Comparison of ENCODE assay signal across 23 mouse cellular contexts in the genomic region with DNA sequence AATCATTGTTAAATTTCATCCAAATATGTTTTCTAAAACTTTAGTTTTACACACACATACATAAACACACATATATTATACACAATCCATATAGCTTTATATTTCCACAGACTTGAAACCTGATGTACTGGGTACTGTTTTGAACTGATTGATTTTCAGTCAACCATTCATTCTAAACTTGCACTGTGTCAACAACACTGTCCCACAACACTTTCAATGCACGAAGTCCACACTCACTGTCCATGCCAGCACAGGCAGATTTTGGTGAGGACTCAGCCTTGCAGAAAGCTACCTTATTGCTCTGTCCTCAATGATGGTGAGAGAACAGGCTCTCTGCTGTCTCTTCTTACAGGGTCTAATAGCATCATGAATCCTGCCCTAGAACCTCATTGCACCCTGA.
"Had no signal": no experiment of that assay in that cellular context is flagged by ENCODE, and none has a peak within 500 bp of the region (broad histone marks: within the 10 kb centered on the region; RNA-seq: fewer than 3 reads in every experiment).

No protein-coding gene starts in this region.

- ATAC-seq: hindbrain, postnatal 0 days; intestine, embryonic 16.5 days had no signal

- H3K27me3 ChIP-seq: heart, embryonic 13.5 days; heart, embryonic 15.5 days; hindbrain, embryonic 13.5 days; hindbrain, embryonic 15.5 days; kidney, embryonic 15.5 days; limb, embryonic 12.5 days had no signal

- H3K9me3 ChIP-seq: heart, embryonic 13.5 days; heart, embryonic 15.5 days; hindbrain, embryonic 13.5 days; hindbrain, embryonic 15.5 days; kidney, embryonic 15.5 days; limb, embryonic 10.5 days; limb, embryonic 12.5 days had no signal

- DNase-seq: gastrocnemius, postnatal 14 days; gastrocnemius, postnatal 36 days; heart, adult 2 months; heart, postnatal 14 days; heart, postnatal 36 days; kidney, adult 11 months; kidney, adult 2 months; kidney, adult 9 months; kidney, postnatal 14 days; kidney, postnatal 36 days; layer of hippocampus, adult 9-11 months; layer of hippocampus, postnatal 36 days had no signal

- H3K27ac ChIP-seq: heart, adult 2 months; heart, embryonic 13.5 days; heart, embryonic 15.5 days; hindbrain, embryonic 13.5 days; hindbrain, embryonic 15.5 days; hindbrain, postnatal 0 days; kidney, embryonic 15.5 days; kidney, postnatal 0 days; limb, embryonic 10.5 days; limb, embryonic 12.5 days had no signal

- H3K9ac ChIP-seq: heart, embryonic 13.5 days; heart, embryonic 15.5 days; hindbrain, embryonic 13.5 days; hindbrain, embryonic 15.5 days; kidney, embryonic 15.5 days; limb, embryonic 12.5 days had no signal

- H3K36me3 ChIP-seq: heart, embryonic 13.5 days; heart, embryonic 15.5 days; hindbrain, embryonic 13.5 days; hindbrain, embryonic 15.5 days; kidney, embryonic 15.5 days; limb, embryonic 10.5 days; limb, embryonic 12.5 days had no signal

- H3K4me1 ChIP-seq: heart, embryonic 13.5 days; heart, embryonic 15.5 days; hindbrain, embryonic 13.5 days; hindbrain, embryonic 15.5 days; kidney, embryonic 15.5 days; limb, embryonic 10.5 days; limb, embryonic 12.5 days had no signal

- H3K4me2 ChIP-seq: heart, embryonic 11.5 days; heart, embryonic 13.5 days; heart, embryonic 15.5 days; hindbrain, embryonic 13.5 days; hindbrain, embryonic 15.5 days; kidney, embryonic 15.5 days; limb, embryonic 12.5 days had no signal

- H3K4me3 ChIP-seq: heart, adult 2 months; heart, embryonic 13.5 days; heart, embryonic 15.5 days; hindbrain, embryonic 13.5 days; hindbrain, embryonic 15.5 days; kidney, embryonic 15.5 days; limb, embryonic 10.5 days; limb, embryonic 12.5 days had no signal
